Mouse (Mus musculus): ENCODE results near the gene Pgm2l1.
"Not testable (repeated sequence)": the region's sequence is repeated elsewhere in the genome, so short reads cannot be mapped to it uniquely, and the experiment has no call there.

The Pgm2l1 gene

GRCm38 (mm10) chr7:100227896-100228525, 817 bp downstream of the Pgm2l1 start:
- DNase-seq (ENCODE audit: low read depth, low spot score), result peak; percentile 4

GRCm38 (mm10) chr7:100228957-100229356, 1.8 kb downstream of the Pgm2l1 start:
- DNase-seq (ENCODE audit: low read depth, low spot score), result no peak

- DNase-seq (ENCODE audit: low read depth, low spot score), result no peak
These were observed 3.5 kb downstream of the Pgm2l1 start for GRCm38 (mm10) chr7:100230646-100231045.

GRCm38 (mm10) chr7:100231661-100232060, 4.5 kb downstream of the Pgm2l1 start:
- no peak for DNase-seq (ENCODE audit: low read depth, low spot score)

- DNase-seq (ENCODE audit: low read depth, low spot score), result no peak
These were observed 6.5 kb downstream of the Pgm2l1 start for GRCm38 (mm10) chr7:100233681-100234080.

GRCm38 (mm10) chr7:100234264-100234885, 7.2 kb downstream of the Pgm2l1 start:
- DNase-seq (ENCODE audit: low read depth, low spot score), result peak; percentile 66

GRCm38 (mm10) chr7:100238271-100238670, 11.1 kb downstream of the Pgm2l1 start:
- DNase-seq (ENCODE audit: low read depth, low spot score), result no peak

- no peak for DNase-seq (ENCODE audit: low read depth, low spot score)
These were observed 13.4 kb downstream of the Pgm2l1 start for GRCm38 (mm10) chr7:100240601-100241000.

- DNase-seq (ENCODE audit: low read depth, low spot score), result no peak
These were observed 15.8 kb downstream of the Pgm2l1 start for GRCm38 (mm10) chr7:100243007-100243406.

- DNase-seq (ENCODE audit: low read depth, low spot score), result no peak
These were observed 17.0 kb downstream of the Pgm2l1 start for GRCm38 (mm10) chr7:100244225-100244624.

- DNase-seq (ENCODE audit: low read depth, low spot score), result no peak
These were observed 18.0 kb downstream of the Pgm2l1 start for GRCm38 (mm10) chr7:100245176-100245575.

- DNase-seq (ENCODE audit: low read depth, low spot score), result no peak
These were observed 23.5 kb downstream of the Pgm2l1 start for GRCm38 (mm10) chr7:100250667-100251066.

- peak; percentile 62 for DNase-seq (ENCODE audit: low read depth, low spot score)
These were observed 35.2 kb downstream of the Pgm2l1 start for GRCm38 (mm10) chr7:100262350-100262749.

GRCm38 (mm10) chr7:100264934-100265333, 37.7 kb downstream of the Pgm2l1 start:
- DNase-seq (ENCODE audit: low read depth, low spot score), result not testable (repeated sequence)

GRCm38 (mm10) chr7:100272369-100272768, 45.2 kb downstream of the Pgm2l1 start:
- DNase-seq (ENCODE audit: low read depth, low spot score), result no peak

GRCm38 (mm10) chr7:100274507-100274906, 47.3 kb downstream of the Pgm2l1 start:
- no peak for DNase-seq (ENCODE audit: low read depth, low spot score)

- peak; percentile 60 for DNase-seq (ENCODE audit: low read depth, low spot score)
These were observed 49.2 kb downstream of the Pgm2l1 start for GRCm38 (mm10) chr7:100276397-100276796.

- peak; percentile 74 for DNase-seq (ENCODE audit: low read depth, low spot score)
These were observed 52.6 kb downstream of the Pgm2l1 start for GRCm38 (mm10) chr7:100279803-100280202.

- peak; percentile 86 for DNase-seq (ENCODE audit: low read depth, low spot score)
These were observed 54.4 kb downstream of the Pgm2l1 start for GRCm38 (mm10) chr7:100281596-100281995.

- DNase-seq (ENCODE audit: low read depth, low spot score), result no peak
These were observed 56.1 kb downstream of the Pgm2l1 start for GRCm38 (mm10) chr7:100283298-100283697.

- DNase-seq (ENCODE audit: low read depth, low spot score), result no peak
These were observed 58.2 kb downstream of the Pgm2l1 start, which contains the start of gene P4ha3 for GRCm38 (mm10) chr7:100285383-100285782. P4ha3 (plus strand) TSS chr7:100285520.

GRCm38 (mm10) chr7:100287748-100288578, 60.8 kb downstream of the Pgm2l1 start:
- peak; percentile 90 for DNase-seq (ENCODE audit: low read depth, low spot score)
